Mouse (Mus musculus) kidney, adult 11 months (tissue): ENCODE measurements at regions not wholly inside any gene's neighbourhood (a gene's known extent, or its start where the extent isn't known, plus 50 kb on each side); places are given as distances from the start of the nearest gene placed in this dataset.

Experiments used
- DNase-seq: peaks from one replicate; pipeline ENCODE4 v3.0.0; 2022

DNA sequence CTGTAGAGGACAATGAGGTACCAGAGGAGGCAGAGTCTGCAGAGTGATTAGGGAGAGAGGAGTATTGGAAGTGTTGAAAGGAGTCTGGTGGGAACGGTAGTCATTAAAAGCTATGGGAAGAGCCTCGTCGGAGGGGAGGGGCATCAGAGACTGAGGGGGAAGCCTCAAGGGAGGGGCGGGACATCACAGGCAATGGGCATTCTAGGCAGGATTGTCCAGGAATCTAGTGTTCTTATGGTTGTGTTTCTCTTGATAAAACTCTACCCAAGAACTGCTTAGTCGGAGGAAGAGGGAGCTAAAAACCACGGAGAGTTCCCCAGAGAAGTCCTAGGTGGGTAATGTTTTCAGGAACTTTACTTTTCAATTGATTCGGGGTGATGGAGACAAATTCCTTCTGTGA lies 90.2 kb downstream of the Sec23ip start:
- DNase-seq, result no peak

DNA sequence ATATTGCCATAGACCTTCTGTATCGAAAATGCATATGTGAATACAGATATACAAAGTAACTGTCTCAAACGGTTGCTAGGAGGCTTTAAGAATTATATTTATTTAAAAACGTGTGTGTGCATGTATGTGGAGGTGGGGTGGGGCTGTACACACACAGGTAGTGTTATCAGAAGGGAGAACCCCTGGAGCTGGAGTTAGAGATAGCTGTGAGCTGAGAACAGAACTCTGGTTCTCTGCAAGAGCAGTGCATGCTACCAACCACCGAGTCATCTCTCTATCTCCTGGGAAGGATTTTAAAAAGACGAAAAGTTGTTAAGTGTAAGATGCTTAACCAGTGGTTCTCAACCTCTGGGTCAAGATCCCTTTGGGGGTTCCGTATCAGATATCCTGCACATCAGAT lies 91.7 kb downstream of the Sec23ip start:
- no peak for DNase-seq

DNA sequence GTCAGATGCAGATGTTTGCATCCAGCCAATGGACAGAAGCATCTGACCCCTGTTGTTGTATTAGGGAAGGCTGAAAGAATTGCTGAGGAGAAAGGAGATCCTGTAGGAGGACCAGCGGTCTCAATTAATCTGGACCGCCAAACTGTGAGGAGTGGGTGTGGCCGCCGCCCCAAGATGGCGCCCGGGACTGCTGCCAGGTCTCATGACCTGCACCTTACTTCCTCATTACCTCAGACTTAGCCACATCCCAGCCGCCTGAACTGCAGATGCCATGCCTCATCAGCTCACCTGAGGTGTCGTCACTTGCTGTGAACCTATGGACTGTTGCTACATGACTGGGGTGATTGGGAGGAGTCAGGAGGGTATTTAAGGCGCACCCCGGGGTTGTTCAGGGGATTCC lies 97.8 kb downstream of the Sec23ip start:
- no peak for DNase-seq

GRCm38 (mm10) chr7:128843576-128843975 lies 98.8 kb downstream of the Sec23ip start:
- DNase-seq, result no peak

DNA sequence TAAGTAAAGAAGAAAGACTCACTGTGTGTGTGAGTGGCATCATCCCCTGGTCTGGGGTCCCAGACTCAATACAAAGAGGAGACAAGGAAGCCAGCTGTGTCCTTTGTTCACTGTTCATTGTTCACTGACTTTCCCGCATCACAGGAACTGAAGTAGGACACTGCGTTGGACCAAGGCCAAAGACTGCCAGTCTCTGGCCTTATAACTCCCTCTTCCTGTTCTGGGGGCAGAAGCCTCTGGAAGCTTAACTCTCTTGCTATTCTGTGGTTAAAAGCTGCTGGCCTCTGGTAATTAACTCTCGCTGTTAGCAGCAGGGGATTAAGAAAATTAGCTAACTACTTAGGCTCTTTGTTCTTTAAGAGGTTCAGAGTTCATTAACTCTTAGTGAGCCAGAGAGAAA lies 104.5 kb downstream of the Sec23ip start:
- DNase-seq, result no peak

DNA sequence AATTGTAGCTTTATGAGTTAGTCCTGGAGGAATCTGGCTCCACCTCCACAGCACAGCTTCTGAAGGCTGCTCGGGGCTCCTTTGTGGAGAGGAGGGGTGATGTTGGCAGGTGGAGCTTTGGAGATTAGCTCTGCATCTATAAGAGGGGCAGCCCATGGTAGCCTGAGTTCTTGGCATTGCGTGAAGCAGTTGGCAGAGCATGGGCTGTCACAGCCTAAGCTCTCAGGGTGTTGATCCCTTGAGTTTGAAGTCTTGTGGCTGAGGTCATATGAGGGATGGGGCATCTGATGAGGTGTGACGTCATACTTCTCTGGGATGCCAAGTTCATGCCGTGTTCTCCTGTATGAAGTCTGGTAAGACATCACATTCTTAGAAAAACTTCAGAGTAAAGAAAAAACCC lies 109.5 kb downstream of the Sec23ip start:
- DNase-seq, result no peak

DNA sequence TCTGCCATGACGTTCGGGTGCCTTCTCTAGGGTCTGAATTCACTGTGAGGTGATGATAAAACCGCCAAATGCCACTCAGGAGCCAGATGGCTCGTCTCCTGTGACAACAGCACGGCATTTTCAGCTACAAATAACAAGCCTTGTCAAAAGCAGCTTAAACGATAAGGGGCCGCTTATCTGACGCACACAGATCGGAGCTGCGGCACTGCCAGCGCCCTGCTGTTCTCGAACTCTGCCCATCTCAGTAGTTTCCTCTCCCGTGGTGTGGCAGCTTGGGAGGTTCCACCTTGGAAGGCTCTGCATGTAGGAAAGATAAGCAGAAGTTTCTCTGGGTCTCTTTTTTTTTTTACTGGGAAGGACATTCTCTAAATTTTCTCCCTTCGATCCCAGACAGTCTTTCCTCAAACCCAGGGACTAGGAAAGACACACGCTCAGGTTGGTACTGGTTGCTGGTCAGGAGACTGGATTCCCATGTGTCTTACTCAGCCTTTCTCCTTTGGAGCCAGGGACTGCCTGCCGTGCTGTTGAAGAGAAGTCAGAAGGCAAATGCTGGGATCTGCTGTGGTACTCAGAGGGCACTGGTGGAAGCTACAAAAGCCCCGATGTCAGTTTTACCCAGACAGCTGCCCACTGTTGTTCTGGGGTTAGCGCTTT lies 110.1 kb downstream of the Sec23ip start:
- DNase-seq, result no peak

- DNase-seq, result peak; percentile 14
Measured at GRCm38 (mm10) chr7:128860141-128860540, 115.4 kb downstream of the Sec23ip start.

- peak; percentile 6 for DNase-seq
Measured at GRCm38 (mm10) chr7:128860709-128861108, 116.0 kb downstream of the Sec23ip start.

GRCm38 (mm10) chr7:128861376-128861775 lies 116.6 kb downstream of the Sec23ip start:
- no peak for DNase-seq

GRCm38 (mm10) chr7:128868799-128869198 lies 124.1 kb downstream of the Sec23ip start:
- DNase-seq, result no peak

- no peak for DNase-seq
Measured at GRCm38 (mm10) chr7:128884015-128884414, 139.3 kb downstream of the Sec23ip start.

- no peak for DNase-seq
Measured at GRCm38 (mm10) chr7:128885551-128885950, 140.8 kb downstream of the Sec23ip start.

DNA sequence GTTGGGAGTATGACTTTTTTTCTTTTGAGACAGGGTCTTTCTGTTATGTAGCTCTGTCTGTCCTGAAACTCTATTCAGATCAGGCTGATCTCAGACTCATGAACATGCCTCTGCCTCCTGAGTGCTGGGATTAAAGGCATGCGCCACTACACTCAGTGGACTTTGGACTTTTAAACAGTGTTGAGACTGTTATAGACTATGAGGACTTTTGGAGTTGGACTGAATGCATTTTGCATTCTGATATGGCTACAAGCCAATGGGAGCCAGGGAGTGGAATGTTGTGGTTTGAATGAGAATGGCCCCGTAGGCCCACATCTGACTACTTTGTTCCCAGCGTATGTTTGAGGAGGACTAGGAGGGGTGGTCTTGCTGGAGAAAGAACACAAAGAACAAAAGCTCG lies 165.4 kb downstream of the Sec23ip start:
- DNase-seq, result no peak

DNA sequence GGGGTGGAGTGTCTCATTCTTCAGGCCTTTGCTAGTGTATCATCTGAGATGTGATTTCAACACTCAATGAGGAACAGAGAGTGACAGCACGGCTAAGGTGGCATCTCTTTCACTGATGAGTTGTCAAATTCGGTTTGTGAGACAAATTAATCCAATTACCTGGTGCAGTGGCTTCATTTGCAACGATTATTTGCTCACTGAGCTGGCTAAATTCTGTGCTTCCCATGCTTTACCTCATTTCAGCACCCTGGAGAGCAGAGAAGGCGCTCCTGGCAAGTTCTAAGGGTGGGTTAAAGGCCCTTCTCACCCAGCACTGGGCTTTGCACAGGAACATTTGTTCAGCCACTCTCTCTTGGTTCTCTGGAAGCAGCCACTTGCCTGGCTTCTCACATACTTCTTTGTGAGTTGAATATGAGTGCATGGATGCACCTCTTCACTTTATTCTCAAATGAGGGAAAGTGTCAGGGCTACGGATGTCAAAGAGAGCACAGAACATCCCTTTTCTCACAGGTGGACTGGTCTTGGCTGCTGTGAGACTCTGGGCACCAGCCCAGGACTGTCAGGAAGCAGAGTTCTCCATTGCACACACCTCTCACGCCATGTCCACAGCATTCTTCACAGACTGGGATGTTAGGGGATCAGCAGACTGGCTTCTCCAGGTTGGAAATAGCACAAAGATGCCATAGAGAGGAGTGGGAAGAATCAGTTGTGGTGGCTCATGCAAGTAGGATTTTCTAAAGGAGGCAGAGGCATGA lies 193.4 kb downstream of the Sec23ip start:
- no peak for DNase-seq

DNA sequence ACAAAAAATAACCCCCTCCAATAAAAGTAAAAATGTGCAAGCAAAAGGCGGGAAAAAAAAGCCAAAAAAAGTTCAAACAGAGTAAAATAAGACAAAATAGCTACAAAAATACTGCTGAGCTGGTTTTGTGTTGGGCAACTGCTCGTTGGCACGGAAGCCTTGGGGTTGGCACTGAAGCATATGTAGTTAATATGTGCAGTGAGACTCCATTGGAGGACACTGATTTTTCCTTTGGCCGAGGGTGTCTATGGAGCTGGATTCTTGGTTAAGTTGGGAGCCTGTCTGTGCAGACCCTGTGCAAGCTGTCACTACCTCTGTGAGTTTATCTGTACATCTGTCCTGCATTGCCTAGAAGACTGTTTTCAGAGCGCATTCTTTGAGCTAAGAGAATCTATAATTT lies 215.8 kb downstream of the Sec23ip start:
- no peak for DNase-seq

DNA sequence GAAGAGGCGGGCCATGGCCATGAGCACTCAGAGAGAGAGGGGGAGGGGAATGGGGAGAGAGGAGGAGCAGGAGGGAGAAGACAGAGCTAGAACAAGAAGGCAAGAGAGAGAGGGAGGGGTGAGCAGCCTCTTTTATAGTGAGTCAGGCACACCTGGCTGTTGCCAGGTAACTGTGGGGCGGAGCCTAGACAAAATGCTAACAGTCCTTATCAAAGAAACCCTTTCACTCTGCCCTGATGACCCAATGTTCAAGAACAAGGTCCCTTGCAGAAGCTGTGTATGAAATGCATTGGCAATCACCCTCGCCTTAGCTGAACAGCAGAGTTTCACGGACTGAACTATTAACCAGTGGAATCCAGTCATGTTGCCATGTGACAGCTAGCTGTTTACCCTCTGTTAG lies 235.2 kb downstream of the Sec23ip start:
- no peak for DNase-seq

DNA sequence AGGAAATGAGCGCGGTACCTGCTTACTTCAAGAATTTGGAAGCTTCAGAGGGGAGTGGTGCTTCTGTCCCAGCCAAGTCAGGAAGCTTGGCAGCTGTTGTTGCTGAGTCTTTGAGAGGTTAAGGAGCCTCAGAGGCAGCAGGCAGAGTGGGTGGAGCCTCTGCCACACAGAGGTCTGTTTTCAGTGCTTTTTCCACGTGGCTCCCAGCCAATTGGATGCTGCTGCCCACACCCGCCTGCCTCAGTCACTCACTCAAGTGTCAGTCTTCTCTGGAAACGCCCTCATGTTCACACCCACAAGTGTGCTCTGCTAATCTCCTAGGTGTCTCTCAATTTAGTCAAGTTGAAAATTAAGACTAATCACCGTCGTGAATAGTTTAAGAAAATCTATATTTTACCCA lies 236.1 kb downstream of the Sec23ip start:
- DNase-seq, result no peak

GRCm38 (mm10) chr7:128998759-128999158 lies 254.0 kb downstream of the Sec23ip start:
- no peak for DNase-seq

- DNase-seq, result no peak
Measured at GRCm38 (mm10) chr7:129002419-129002818, 254.4 kb upstream of the Plpp4 start.

- no peak for DNase-seq
Measured at GRCm38 (mm10) chr7:129003150-129003549, 253.7 kb upstream of the Plpp4 start.

GRCm38 (mm10) chr7:129016353-129016752 lies 240.5 kb upstream of the Plpp4 start:
- no peak for DNase-seq

DNA sequence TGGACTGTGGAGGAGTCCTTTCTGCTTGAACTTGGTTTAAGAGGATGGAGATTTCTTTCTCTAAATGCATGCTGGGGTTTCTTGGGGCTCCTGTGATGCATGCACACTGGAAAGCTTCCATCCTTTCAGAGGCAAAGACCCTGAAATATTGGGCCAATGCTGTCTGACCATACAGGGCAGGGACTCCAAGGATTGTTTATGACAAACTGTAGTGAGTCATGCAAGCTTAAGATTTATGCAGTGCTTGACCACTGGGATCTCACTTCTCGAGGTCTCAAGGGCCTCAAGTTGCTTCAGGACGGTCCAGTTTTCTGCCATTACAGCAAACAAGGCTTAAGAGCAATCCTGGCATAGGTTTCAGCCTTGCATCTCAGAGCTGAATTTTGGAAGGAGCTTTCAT lies 229.7 kb upstream of the Plpp4 start:
- no peak for DNase-seq

GRCm38 (mm10) chr7:129048023-129048422 lies 208.8 kb upstream of the Plpp4 start:
- DNase-seq, result no peak

GRCm38 (mm10) chr7:129049726-129050125 lies 207.1 kb upstream of the Plpp4 start:
- no peak for DNase-seq
